In genomic region chr4:21879565-21880220, GRCm38 (mm10) we compare ENCODE assay signal across 8 mouse cellular contexts. TPM values are rescaled to one million over a fixed set of nuclear protein-coding genes. Genes with fewer than 3 reads are reported as not detected.
DNase-seq lines count a peak whose midpoint lies in the region; ATAC-seq lines count a peak whose summit lies in the region.

Coq3 (plus strand) TSS chr4:21879673.

- peak within 1 kb of the TSS; percentile 97 for H3K4me3 ChIP-seq in brown adipose tissue, adult 24 weeks (ENCODE audit: insufficient read depth, low read depth, low read length)
- H3K4me3 ChIP-seq in heart, embryonic 14.5 days (ENCODE audit: control insufficient read depth in 1 of 2, insufficient read depth in 1 of 2, low read depth in 1 of 2, low read length in 2 of 2): peak within 1 kb of the TSS; percentile 73 to 77
- H3K4me3 ChIP-seq in liver, embryonic 13.5 days (replicated peaks): peak within 1 kb of the TSS; percentile 78
- H3K4me3 ChIP-seq in stomach, embryonic 16.5 days (replicated peaks; ENCODE audit: low read length): peak within 1 kb of the TSS; percentile 70

- peak within 1 kb of the TSS; percentile 98 for H3K27ac ChIP-seq in brown adipose tissue, adult 24 weeks (replicated peaks; ENCODE audit: low read depth, low read length)
- peak within 1 kb of the TSS; percentile 86 to 94 for H3K27ac ChIP-seq in heart, embryonic 14.5 days (replicated peaks in 1 of 2; ENCODE audit: control insufficient read depth in 1 of 2, insufficient read depth in 1 of 2, low read depth in 2 of 2, low read length in 2 of 2)
- peak within 1 kb of the TSS; percentile 92 for H3K27ac ChIP-seq in liver, embryonic 13.5 days
- H3K27ac ChIP-seq in stomach, embryonic 16.5 days (ENCODE audit: low read length): peak within 1 kb of the TSS; percentile 95

- no peaks in the 10 kb centered on the region for H3K9me3 ChIP-seq in heart, embryonic 14.5 days (ENCODE audit: control insufficient read depth, low read length)
- no peaks in the 10 kb centered on the region for H3K9me3 ChIP-seq in liver, embryonic 13.5 days (replicated peaks)
- H3K9me3 ChIP-seq in stomach, embryonic 16.5 days (replicated peaks; ENCODE audit: control insufficient read depth, low read length): no peaks in the 10 kb centered on the region

- DNase-seq in CD4-positive, CD25-positive, alpha-beta regulatory T cell, adult 2 months (ENCODE audit: low read depth, low spot score): peak; percentile 80
- DNase-seq in fibroblast of lung, adult 2 months (ENCODE audit: low read depth): peak; percentile 36
- DNase-seq in kidney, postnatal 14 days: peak; percentile 89
- DNase-seq in liver, embryonic 13.5 days: peak; percentile 68
- DNase-seq in neural tube, embryonic 10.5 days (ENCODE audit: extremely low spot score, low spot score): peak; percentile 87

- under 1% methylated on average over 46 of the region's 51 CpGs for WGBS in heart, embryonic 14.5 days
- WGBS in liver, embryonic 13.5 days (ENCODE audit: insufficient replicate concordance): under 1% methylated on average over 51 of the region's 51 CpGs
- under 1% methylated on average over 51 of the region's 51 CpGs for WGBS in stomach, embryonic 16.5 days

- peaks cover 21% of the 10 kb centered on the region for H3K36me3 ChIP-seq in heart, embryonic 14.5 days (ENCODE audit: control insufficient read depth, insufficient read depth, low read length)
- peaks cover 21% of the 10 kb centered on the region; the same call in 1 of the 2 replicates for H3K36me3 ChIP-seq in liver, embryonic 13.5 days
- H3K36me3 ChIP-seq in stomach, embryonic 16.5 days (ENCODE audit: control insufficient read depth, insufficient read depth, low read length): no peaks in the 10 kb centered on the region

- H3K4me2 ChIP-seq in heart, embryonic 14.5 days (ENCODE audit: low read length): peak within 1 kb of the TSS; percentile 87
- H3K4me2 ChIP-seq in liver, embryonic 13.5 days: peak within 1 kb of the TSS; percentile 76
- H3K4me2 ChIP-seq in stomach, embryonic 16.5 days (ENCODE audit: low read depth, low read length): peak within 1 kb of the TSS; percentile 86

- H3K9ac ChIP-seq in heart, embryonic 14.5 days (ENCODE audit: low read length): peak within 1 kb of the TSS; percentile 85
- H3K9ac ChIP-seq in liver, embryonic 13.5 days: peak within 1 kb of the TSS; percentile 77
- H3K9ac ChIP-seq in stomach, embryonic 16.5 days (ENCODE audit: low read length): peak within 1 kb of the TSS; percentile 72

- ATAC-seq in heart, embryonic 14.5 days (ENCODE audit: insufficient number of reproducible peaks, insufficient read depth, low FRiP score, low read depth): peak; percentile 89
- peak; percentile 88 for ATAC-seq in liver, embryonic 13.5 days (ENCODE audit: low read depth)
- peak; percentile 91 for ATAC-seq in stomach, embryonic 16.5 days (ENCODE audit: insufficient read depth, low FRiP score)

- H3K4me1 ChIP-seq in brown adipose tissue, adult 24 weeks (ENCODE audit: control insufficient read depth, insufficient read depth, insufficient read length, low read length): peaks cover 3% of the 10 kb centered on the region; the same call in 1 of the 2 replicates
- H3K4me1 ChIP-seq in heart, embryonic 14.5 days (ENCODE audit: control insufficient read depth in 2 of 2, insufficient read depth in 2 of 2, low read length in 2 of 2): peaks cover 0 to 9% of the 10 kb centered on the region in 2 experiments; a peak in 1 of 4 replicates
- peaks cover 33% of the 10 kb centered on the region for H3K4me1 ChIP-seq in liver, embryonic 13.5 days (replicated peaks)
- peaks cover 6% of the 10 kb centered on the region; the same call in 1 of the 2 replicates for H3K4me1 ChIP-seq in stomach, embryonic 16.5 days (ENCODE audit: control insufficient read depth, insufficient read depth, low read length)

- H3K27me3 ChIP-seq in heart, embryonic 14.5 days (ENCODE audit: control insufficient read depth, insufficient read depth, low read length): no peaks in the 10 kb centered on the region
- no peaks in the 10 kb centered on the region for H3K27me3 ChIP-seq in liver, embryonic 13.5 days
- no peaks in the 10 kb centered on the region for H3K27me3 ChIP-seq in stomach, embryonic 16.5 days (ENCODE audit: control insufficient read depth, insufficient read depth, low read length)

RNA-seq across cellular contexts. Expression of gene Coq3, which starts in this region (rescaled TPM):
- 31.5 and 32.4 TPM in 2 replicates for polyA plus RNA-seq in brown adipose tissue, adult 24 weeks (2012; ENCODE audit: insufficient read depth, insufficient read length, missing spikeins)
- 20.2 and 21.0 TPM in 2 replicates for polyA plus RNA-seq in heart, embryonic 14.5 days (2014; fragmentation: Nextera tagmentation; extraction: Ambion mirVana)
- 11.8 and 12.8 TPM in 2 replicates for polyA plus RNA-seq in liver, embryonic 13.5 days (2015; fragmentation: Nextera tagmentation; extraction: Ambion mirVana)
- polyA plus RNA-seq in stomach, embryonic 16.5 days (2015; fragmentation: Nextera tagmentation; extraction: Ambion mirVana): 14.8 and 15.7 TPM in 2 replicates

Comparison
In these comparisons a context has a peak if more than half of its experiments do, and no peak if none do; other contexts are left out.
1. Peak in every context shown above with its lines: DNase-seq, ATAC-seq, H3K4me3 ChIP-seq and H3K27ac ChIP-seq.
2. DNase-seq: peak in every context shown above with its lines; median percentile 89 in kidney, postnatal 14 days; 87 in neural tube, embryonic 10.5 days; 80 in CD4-positive, CD25-positive, alpha-beta regulatory T cell, adult 2 months; 68 in liver, embryonic 13.5 days; 36 in fibroblast of lung, adult 2 months.